Mouse (Mus musculus): ENCODE measurements around the gene Ccdc169. TPM values are rescaled to one million over a fixed set of nuclear protein-coding genes. Genes with fewer than 3 reads are reported as not detected.

Ccdc169 gene
- total RNA-seq, 1 experiment from 2014 or later = not detected

DNA sequence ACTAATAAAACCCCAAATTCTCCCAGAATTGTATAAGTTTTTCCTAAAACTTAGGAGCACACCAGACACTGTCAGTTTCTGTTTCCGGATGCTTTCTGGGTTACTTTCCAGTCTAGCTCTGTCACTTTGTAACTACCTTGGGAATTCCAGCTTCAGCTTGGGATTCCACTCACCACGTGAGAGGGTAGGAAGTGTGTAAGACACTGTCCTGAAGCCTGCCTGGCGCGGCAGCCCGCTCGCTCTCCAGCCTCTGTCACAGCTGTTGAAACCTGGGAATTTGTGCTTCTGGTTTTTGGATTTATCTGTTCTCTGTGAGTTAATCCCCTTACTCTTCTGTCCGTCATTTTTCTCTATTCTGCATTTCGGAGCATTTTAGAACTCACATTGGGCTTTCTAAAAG lies 21.1 kb upstream of the Ccdc169 start:
- no peak for ATAC-seq (replicated peaks; ENCODE audit: insufficient number of reproducible peaks, low FRiP score, low TSS enrichment, poor library complexity, severe bottlenecking)

- no peak for ATAC-seq (replicated peaks; ENCODE audit: insufficient number of reproducible peaks, low FRiP score, low TSS enrichment, poor library complexity, severe bottlenecking)
Measured at GRCm38 (mm10) chr3:55119275-55119898, 17.8 kb upstream of the Ccdc169 start.

DNA sequence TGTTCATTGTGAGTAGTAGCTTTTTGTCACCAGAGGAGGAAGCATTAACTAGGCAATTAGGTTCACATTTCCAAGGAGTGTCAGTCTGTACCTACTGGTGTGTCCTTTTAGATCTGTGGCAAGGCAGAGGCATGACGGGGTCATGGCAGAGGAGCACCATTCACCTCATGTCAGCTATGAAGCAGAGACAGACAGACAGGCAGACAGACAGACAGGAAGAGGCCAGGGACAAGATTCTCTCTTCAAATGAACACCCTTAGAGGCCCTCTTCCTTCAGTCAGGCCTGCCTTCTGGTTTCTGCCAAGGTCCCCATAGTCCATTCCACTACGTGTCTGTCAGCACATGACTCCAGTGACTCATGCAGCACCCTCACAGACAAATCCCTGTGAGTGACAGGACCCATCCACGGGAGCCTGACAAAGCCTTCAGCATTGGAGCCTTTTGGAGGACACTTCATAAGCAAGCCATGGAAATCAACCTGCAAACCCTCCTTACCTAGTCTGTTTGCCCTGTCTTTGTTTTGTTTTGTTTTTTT lies 14.7 kb upstream of the Ccdc169 start:
- ATAC-seq (replicated peaks; ENCODE audit: insufficient number of reproducible peaks, low FRiP score, low TSS enrichment, poor library complexity, severe bottlenecking) = no peak

GRCm38 (mm10) chr3:55123064-55123463 lies 14.1 kb upstream of the Ccdc169 start:
- no peak for ATAC-seq (replicated peaks; ENCODE audit: insufficient number of reproducible peaks, low FRiP score, low TSS enrichment, poor library complexity, severe bottlenecking)

GRCm38 (mm10) chr3:55129181-55129692 lies 7.9 kb upstream of the Ccdc169 start:
- ATAC-seq (replicated peaks; ENCODE audit: insufficient number of reproducible peaks, low FRiP score, low TSS enrichment, poor library complexity, severe bottlenecking) = no peak

- no peak for ATAC-seq (replicated peaks; ENCODE audit: insufficient number of reproducible peaks, low FRiP score, low TSS enrichment, poor library complexity, severe bottlenecking)
Measured at GRCm38 (mm10) chr3:55131576-55132233, 5.4 kb upstream of the Ccdc169 start.

- ATAC-seq (replicated peaks; ENCODE audit: insufficient number of reproducible peaks, low FRiP score, low TSS enrichment, poor library complexity, severe bottlenecking) = no peak
Measured at GRCm38 (mm10) chr3:55139837-55140236, 2.7 kb downstream of the Ccdc169 start.

DNA sequence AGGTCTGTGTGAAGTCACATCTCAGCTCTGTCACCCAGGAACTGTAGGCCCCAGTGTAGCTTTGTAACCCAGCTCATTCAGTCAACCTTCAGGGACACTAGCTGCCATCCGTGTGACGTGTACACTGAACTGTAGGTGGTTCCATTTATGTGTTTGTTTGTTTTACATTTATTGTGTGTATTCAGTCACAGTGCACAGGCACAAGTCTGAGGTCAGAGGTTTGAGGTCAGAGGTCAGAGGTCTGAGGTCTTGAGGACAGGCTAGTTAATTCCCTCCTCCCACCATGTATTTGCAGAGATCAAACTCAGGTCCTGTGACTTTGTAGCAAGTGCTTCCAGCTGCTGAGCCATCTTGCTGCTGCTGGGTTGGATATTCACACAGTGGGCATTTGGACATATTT lies 4.3 kb downstream of the Ccdc169 start:
- ATAC-seq (replicated peaks; ENCODE audit: insufficient number of reproducible peaks, low FRiP score, low TSS enrichment, poor library complexity, severe bottlenecking) = no peak

- no peak for ATAC-seq (replicated peaks; ENCODE audit: insufficient number of reproducible peaks, low FRiP score, low TSS enrichment, poor library complexity, severe bottlenecking)
Measured at GRCm38 (mm10) chr3:55144916-55145315, 7.8 kb downstream of the Ccdc169 start.

GRCm38 (mm10) chr3:55146441-55146840 lies 9.3 kb downstream of the Ccdc169 start:
- ATAC-seq (replicated peaks; ENCODE audit: insufficient number of reproducible peaks, low FRiP score, low TSS enrichment, poor library complexity, severe bottlenecking) = no peak

- no peak for ATAC-seq (replicated peaks; ENCODE audit: insufficient number of reproducible peaks, low FRiP score, low TSS enrichment, poor library complexity, severe bottlenecking)
Measured at GRCm38 (mm10) chr3:55147156-55147555, 10.0 kb downstream of the Ccdc169 start.

GRCm38 (mm10) chr3:55148091-55148490 lies 11.0 kb downstream of the Ccdc169 start:
- ATAC-seq (replicated peaks; ENCODE audit: insufficient number of reproducible peaks, low FRiP score, low TSS enrichment, poor library complexity, severe bottlenecking) = no peak

- ATAC-seq (replicated peaks; ENCODE audit: insufficient number of reproducible peaks, low FRiP score, low TSS enrichment, poor library complexity, severe bottlenecking) = no peak
Measured at GRCm38 (mm10) chr3:55151656-55152433, 14.7 kb downstream of the Ccdc169 start.

- ATAC-seq (replicated peaks; ENCODE audit: insufficient number of reproducible peaks, low FRiP score, low TSS enrichment, poor library complexity, severe bottlenecking) = no peak
Measured at GRCm38 (mm10) chr3:55152673-55153334, 15.7 kb downstream of the Ccdc169 start.

GRCm38 (mm10) chr3:55154163-55154562 lies 17.0 kb downstream of the Ccdc169 start:
- ATAC-seq (replicated peaks; ENCODE audit: insufficient number of reproducible peaks, low FRiP score, low TSS enrichment, poor library complexity, severe bottlenecking) = no peak

DNA sequence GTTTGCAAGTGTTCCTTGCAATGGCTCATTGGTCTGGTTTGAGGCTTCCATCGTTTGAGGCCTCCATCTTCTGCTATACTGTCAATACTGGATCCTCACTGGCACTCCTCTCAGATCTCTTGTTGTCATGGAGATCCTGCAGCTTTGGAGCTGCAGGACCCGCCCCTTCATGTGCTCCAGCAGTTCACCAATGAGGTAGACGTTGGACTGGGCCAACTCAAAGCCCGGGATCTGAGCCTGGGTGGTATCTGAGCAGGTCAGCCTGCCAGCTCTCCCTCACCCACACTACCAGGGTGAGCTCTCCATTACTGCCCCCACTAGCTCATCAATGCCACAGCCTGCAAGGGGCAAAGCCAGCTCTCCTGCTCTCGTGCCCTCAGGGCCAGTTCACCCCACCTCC lies 20.3 kb downstream of the Ccdc169 start:
- 0 out of 2 replicates have a peak, but pooled peaks have one; percentile 21 for ATAC-seq (replicated peaks; ENCODE audit: insufficient number of reproducible peaks, low FRiP score, low TSS enrichment, poor library complexity, severe bottlenecking)

DNA sequence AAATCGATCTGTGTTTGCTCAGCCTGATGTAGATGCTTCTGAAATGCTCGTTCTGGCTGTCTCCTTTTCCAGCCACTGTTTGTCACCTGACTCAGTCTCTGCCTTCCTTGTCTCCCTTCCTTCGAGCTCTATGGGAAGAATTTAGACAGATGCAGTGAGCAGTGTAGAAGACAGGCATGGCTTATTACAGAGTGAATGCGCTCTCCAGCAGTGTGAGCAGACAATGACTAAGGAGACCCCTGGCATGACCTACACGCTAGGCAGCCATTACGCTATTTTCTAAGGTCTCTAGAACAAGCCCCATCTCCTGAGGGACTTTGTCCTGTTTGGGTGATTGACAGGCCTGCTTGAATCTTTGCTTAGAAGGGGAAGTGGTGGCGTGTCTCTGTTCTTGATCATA lies 24.0 kb downstream of the Ccdc169 start:
- no peak for ATAC-seq (replicated peaks; ENCODE audit: insufficient number of reproducible peaks, low FRiP score, low TSS enrichment, poor library complexity, severe bottlenecking)

GRCm38 (mm10) chr3:55163510-55163909 lies 26.4 kb downstream of the Ccdc169 start:
- ATAC-seq (replicated peaks; ENCODE audit: insufficient number of reproducible peaks, low FRiP score, low TSS enrichment, poor library complexity, severe bottlenecking) = no peak

GRCm38 (mm10) chr3:55172478-55172877 lies 35.3 kb downstream of the Ccdc169 start:
- ATAC-seq (replicated peaks; ENCODE audit: insufficient number of reproducible peaks, low FRiP score, low TSS enrichment, poor library complexity, severe bottlenecking) = no peak
